Mouse (Mus musculus): Measurements from ENCODE around the gene C330021F23Rik.
A peak's percentile ranks its signal among the peaks of the same experiment; 100 is the strongest.
"Not testable (repeated sequence)": the region's sequence is repeated elsewhere in the genome, so short reads cannot be mapped to it uniquely, and the experiment has no call there.

Gene C330021F23Rik

GRCm38 (mm10) chr8:3567641-3568371 is at the start of gene C330021F23Rik:
C330021F23Rik (plus strand) TSS chr8:3567990.
- DNase-seq (ENCODE audit: low read depth) = no peak

DNA sequence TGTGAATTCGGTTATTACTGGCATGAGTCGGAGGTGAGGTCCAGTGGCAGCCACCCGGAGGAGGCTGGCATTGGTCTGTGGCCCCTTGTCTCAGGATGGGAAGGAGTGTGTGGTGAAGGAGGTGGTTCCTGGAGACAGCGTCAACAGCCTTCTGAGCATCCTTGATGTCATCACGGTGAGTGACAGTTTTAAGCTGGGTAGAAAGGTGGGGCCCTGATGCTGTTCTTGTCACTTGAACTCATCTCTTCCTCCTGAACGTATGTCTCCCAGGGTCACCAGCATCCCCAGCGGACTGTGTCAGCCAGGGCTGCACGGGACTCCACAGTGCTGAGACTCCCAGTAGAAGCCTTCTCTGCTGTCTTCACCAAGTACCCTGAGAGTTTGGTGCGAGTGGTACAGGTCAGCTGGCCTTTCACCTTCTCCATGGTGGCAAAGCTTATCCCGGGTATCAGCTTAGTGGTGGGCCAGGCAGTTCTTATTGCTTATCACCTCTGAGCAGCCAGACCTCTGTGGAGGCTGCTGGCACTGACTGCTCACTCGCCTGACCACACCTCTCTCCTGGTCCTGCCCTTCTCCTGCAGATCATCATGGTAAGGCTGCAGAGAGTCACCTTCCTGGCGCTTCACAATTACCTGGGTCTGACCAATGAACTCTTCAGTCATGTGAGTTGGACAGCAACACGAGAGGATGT is 45.6 kb upstream of the C330021F23Rik start:
- no peak for DNase-seq (ENCODE audit: low read depth)

- no peak for DNase-seq (ENCODE audit: low read depth)
Measured at GRCm38 (mm10) chr8:3530816-3531215, 37.0 kb upstream of the C330021F23Rik start.

DNA sequence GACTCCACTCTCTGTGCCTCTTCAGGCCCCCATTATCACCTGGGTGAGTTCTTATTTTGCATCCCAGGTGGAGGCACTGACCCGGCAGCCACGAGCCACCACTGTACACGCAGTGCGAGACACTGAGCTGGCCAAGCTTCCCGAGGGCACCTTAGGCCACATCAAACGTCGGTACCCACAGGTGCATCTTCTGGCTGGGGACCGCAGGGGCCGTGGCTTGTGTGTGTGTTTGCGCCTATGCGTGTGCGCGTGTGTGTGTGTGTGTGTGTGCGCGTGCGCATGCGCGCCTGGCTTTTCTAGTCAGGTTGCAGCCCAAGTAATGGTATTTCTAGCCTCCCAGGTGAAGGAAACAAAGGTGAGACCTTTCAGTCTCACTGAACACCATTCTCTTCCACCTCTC is 35.9 kb upstream of the C330021F23Rik start:
- no peak for DNase-seq (ENCODE audit: low read depth)

DNA sequence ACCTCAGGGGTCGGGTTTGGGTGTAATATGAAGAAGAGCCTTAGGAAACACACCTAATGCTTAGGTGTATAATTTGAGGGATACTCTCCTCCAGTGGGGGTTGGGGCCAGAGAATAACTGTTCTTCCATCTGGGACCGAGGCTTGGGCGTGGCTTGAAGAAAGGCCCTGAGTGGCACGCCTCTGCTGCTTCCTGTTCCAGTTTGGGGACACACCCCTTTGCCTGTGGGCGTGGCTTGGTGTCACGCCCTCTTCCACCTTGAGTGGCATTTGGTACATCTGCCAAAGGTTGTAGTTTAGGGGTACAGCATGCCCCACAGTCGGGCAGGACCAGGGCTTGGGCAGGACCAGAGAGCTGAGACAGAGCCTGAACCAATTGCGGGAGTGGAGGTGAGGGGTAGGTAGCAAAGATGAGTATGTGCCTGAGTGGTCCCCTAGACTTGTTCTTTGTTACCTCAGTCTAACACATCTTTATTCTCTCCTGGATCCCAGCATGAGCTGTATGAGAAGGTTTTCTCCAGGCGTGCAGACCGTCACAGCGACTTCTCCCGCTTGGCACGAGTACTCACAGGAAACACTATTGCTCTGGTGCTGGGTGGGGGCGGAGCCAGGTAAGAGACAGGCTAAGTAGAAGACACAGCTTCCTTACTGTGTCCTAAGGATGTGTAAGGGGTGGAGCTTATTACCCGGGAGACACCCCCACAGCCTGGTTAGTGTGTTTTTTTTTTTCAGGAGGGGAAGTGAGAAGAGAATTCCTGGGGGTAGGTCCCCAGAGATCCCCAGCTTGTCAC is 31.5 kb upstream of the C330021F23Rik start:
- DNase-seq (ENCODE audit: low read depth) = peak; percentile 35

DNA sequence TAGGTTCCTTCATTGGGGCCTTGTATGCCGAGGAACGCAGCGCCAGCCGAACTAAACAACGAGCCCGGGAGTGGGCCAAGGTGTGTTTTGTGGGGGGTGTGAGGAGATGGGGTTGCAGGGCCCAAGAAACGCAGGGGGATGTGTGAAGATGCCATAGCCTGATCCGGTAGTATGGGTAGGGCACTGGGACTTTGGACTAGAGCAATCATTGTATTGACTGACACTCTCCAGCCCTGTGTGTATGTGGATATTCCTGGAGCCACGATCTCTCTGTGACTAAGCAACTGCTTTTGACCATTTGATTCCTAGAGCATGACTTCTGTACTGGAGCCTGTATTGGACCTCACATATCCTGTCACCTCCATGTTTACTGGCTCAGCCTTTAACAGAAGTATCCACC is 30.9 kb upstream of the C330021F23Rik start:
- DNase-seq (ENCODE audit: low read depth) = no peak

- DNase-seq (ENCODE audit: low read depth) = no peak
Measured at GRCm38 (mm10) chr8:3537666-3538065, 30.1 kb upstream of the C330021F23Rik start.

GRCm38 (mm10) chr8:3539146-3539545 is 28.6 kb upstream of the C330021F23Rik start:
- DNase-seq (ENCODE audit: low read depth) = no peak

DNA sequence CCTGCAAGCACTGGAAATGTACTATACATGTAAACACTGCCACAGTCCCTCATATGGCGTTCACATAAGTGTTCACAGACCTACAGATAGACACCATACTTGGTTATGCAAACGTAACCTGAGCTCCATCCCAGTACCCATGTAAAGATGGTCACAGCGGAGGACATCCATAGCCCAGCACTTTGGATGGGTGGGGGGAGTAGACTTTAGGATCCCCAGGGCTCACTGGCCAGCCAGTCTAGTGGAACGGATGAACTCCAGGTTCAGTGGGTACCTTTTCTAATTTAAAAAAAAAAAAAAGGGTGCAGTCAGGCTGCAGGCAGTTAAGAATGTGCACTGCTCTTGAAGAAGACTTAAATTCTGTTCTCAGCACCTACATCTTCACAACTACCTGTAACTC is 27.7 kb upstream of the C330021F23Rik start:
- no peak for DNase-seq (ENCODE audit: low read depth)

- DNase-seq (ENCODE audit: low read depth) = no peak
Measured at GRCm38 (mm10) chr8:3546511-3546910, 21.3 kb upstream of the C330021F23Rik start.

DNA sequence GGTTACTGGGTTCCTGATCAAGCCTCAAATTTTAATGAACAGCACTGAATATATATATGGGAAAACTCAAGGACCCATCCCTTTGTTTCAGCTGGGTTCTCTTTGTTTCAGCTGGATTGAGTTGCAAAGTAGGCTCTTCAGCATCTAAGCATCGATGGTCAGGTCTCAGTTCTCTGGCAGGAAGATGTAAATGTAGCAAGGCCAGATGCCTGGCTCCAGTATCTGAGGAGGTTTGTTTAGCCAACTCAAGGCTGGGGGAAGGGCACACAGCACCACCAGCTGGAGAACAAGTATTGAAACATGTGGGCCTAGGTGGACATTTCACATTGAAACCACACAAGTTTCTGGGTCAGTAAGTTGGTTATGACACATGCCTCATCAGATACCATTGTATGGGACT is 15.6 kb upstream of the C330021F23Rik start:
- DNase-seq (ENCODE audit: low read depth) = peak; percentile 25

DNA sequence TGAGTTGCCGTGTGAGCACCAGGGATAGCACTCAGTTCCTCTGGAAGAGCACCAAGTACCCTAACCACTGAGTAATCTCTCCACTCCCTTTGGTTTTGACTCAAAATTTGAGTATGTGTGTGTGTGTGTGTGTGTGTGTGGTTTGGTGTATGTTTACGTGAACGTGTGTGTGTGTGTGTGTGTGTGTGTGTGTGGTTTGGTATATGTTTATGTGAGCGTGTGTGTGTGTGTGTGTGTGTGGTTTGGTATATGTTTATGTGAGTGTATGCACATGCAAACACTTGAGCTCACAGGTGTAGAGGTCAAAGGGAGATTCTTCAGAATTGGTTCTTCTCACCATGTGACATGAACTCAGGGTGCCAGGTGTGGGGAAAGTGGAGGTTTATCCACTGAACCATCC is 11.7 kb upstream of the C330021F23Rik start:
- DNase-seq (ENCODE audit: low read depth) = peak; percentile 50

GRCm38 (mm10) chr8:3568378-3568777 is 588 bp downstream of the C330021F23Rik start:
- no peak for DNase-seq (ENCODE audit: low read depth)

DNA sequence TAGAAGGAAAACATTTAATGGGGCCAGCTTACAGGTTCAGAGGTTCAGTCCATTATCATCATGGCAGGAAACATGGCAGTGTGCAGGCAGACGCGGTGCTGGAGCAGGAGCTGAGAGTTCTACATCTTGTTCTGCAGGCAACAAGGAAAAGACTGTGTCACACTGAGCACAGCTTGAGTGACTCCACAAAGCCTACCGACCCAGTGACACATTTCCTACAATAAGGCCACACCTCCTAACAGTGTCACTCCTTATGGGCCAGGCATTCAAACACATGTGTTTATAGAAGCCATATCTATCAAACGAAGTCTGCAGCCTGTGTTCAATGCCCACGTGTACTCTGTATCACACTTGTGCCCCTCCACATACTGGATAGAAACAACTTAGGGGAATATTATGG is 2.0 kb downstream of the C330021F23Rik start:
- peak; percentile 51 for DNase-seq (ENCODE audit: low read depth)

GRCm38 (mm10) chr8:3574546-3574945 is 6.8 kb downstream of the C330021F23Rik start:
- DNase-seq (ENCODE audit: low read depth) = no peak

DNA sequence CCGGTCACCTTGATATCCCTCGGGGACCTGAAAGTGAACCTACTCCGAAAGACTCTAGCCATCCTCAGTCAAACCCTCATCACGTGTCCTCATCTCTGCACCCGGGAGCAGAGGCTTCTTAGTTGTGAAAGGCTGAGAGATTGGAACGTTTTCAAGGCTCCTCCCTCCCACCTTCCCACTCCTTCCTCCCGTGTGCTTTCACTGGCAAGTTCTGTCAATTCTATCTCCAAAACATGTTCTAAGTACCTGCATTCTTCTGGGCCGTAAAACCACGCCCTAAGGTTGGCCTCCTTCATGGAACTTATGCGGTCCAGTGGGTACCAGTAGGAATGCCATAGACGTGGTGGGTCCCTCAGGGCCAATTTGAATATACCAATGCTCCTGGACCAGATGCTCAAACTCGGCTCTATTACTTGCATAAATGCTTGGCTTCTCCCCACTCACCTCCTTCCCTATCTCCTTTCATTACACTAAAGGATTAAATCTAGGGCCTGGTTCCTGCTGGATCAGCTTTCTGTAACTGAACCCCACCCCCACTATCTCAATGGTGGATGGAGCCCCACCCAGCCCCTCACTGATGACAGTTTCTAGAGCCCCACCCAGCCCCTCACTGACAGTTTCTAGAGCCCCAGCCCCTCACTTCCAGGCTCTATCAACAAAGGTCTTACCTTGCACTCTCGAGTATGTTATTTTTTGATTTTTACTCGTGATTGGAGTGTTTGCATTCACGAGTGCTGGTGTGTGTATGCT is 8.6 kb downstream of the C330021F23Rik start:
- no peak for DNase-seq (ENCODE audit: low read depth)

GRCm38 (mm10) chr8:3579390-3580364 is 11.9 kb downstream of the C330021F23Rik start:
- no peak for DNase-seq (ENCODE audit: low read depth)

DNA sequence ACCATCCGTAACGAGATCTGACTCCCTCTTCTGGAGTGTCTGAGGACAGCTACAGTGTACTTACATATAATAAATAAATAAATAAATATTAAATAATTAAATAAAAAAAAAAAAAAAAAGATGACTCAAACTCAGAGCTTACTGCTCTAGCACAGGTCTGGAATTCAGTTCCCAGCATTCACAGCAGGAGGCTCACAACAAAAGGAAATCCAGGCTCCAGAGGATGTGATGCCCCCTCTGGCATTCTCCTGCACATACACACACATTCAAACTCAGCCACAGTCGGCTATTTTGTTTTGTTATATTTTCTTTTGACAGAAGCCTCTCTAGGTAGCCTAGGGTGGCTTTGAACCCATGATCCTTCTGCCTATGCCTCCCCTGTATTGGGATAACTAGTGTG is 14.2 kb downstream of the C330021F23Rik start:
- not testable (repeated sequence) for DNase-seq (ENCODE audit: low read depth)

DNA sequence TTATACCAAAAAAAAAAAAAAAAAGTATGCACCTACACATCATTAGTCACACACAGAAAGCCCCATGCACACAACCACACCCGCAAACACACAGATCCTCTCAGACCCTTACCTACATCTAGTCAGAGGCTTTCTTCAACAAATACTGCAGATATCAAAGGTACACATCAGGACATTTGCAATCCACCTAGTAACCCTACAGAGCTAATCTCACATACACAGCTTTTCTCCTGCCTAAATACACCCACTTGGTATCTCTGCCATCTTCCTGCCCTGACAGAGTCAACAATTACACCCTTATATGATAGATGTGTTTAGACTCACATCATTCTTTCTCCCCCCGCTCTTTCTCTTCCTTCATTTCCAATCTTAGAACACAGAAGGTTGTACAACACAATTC is 18.7 kb downstream of the C330021F23Rik start:
- no peak for DNase-seq (ENCODE audit: low read depth)

- DNase-seq (ENCODE audit: low read depth) = no peak
Measured at GRCm38 (mm10) chr8:3586993-3587390, 19.2 kb downstream of the C330021F23Rik start, which contains the start of gene Camsap3. Camsap3 (plus strand) TSS chr8:3587293.
